Mouse (Mus musculus) heart, embryonic 11.5 days (tissue): ENCODE data around the gene Zfp868. TPM values are rescaled to one million over a fixed set of nuclear protein-coding genes. Genes with fewer than 3 reads are reported as not detected.
A peak's percentile ranks its signal among the peaks of the same experiment; 100 is the strongest.
"Not testable (repeated sequence)": the region's sequence is repeated elsewhere in the genome, so short reads cannot be mapped to it uniquely, and the experiment has no call there.

ENCODE experiments used
- ATAC-seq: fragments of 200-750 bp; cut with Nextera tagmentation; replicated peaks from 2 replicates; pipeline ENCODE4 v1.8.0; 2017; ENCODE audit warnings: moderate library complexity; ENCODE audit not compliant: insufficient number of reproducible peaks, low FRiP score, low TSS enrichment
- H3K27ac ChIP-seq: fragments of 300-500 bp; sonication (generic); 2 replicates; pipeline ENCODE4 v1.5.1; 2014; ENCODE audit warnings: mild to moderate bottlenecking, low read depth, low read length
- H3K27me3 ChIP-seq: fragments of 300-500 bp; sonication (generic); 2 replicates; pipeline ENCODE4 v1.6.1; 2014; ENCODE audit warnings: mild to moderate bottlenecking, low read length, mixed read lengths; ENCODE audit not compliant: control insufficient read depth, insufficient read depth
- H3K36me3 ChIP-seq: fragments of 300-500 bp; sonication (generic); 2 replicates; pipeline ENCODE4 v1.6.1; 2014; ENCODE audit warnings: mild to moderate bottlenecking, low read length, moderate library complexity, mixed read lengths; ENCODE audit not compliant: control insufficient read depth, insufficient read depth
- H3K4me1 ChIP-seq: fragments of 300-500 bp; sonication (generic); 2 replicates; pipeline ENCODE4 v1.6.1; 2014; ENCODE audit warnings: low read length; ENCODE audit not compliant: control insufficient read depth, insufficient read depth
- H3K4me2 ChIP-seq: fragments of 300-500 bp; sonication (generic); 2 replicates; pipeline ENCODE4 v1.6.1; 2014; ENCODE audit warnings: mild to moderate bottlenecking, moderate library complexity
- H3K4me3 ChIP-seq: fragments of 300-500 bp; sonication (generic); 2 replicates; pipeline ENCODE4 v1.5.1; 2014; ENCODE audit warnings: low read depth, low read length
- H3K9ac ChIP-seq: fragments of 300-500 bp; sonication (generic); 2 replicates; pipeline ENCODE4 v1.6.1; 2014; ENCODE audit warnings: mild to moderate bottlenecking, low read depth, low read length, moderate library complexity
- H3K9me3 ChIP-seq: fragments of 300-500 bp; sonication (generic); replicated peaks from 2 replicates; pipeline ENCODE4 v1.6.1; 2016; ENCODE audit warnings: low read length; ENCODE audit not compliant: control insufficient read depth
- WGBS: fragments of 180-500 bp; shearing (Covaris S2); extraction: QIAGEN DNeasy Blood & Tissue Kit; methylation state at CpG from one replicate; pipeline ENCODE4 v1.1.7; 2014; ENCODE audit not compliant: insufficient replicate concordance; 5-methylcytosine and 5-hydroxymethylcytosine counted together
- polyA plus RNA-seq: library from polyadenylated mRNA; unstranded; fragments of >200 nt; fragmentation: Nextera tagmentation; extraction: Ambion mirVana; gene quantifications from 2 replicates; pipeline ENCODE4 v1.2.1, GENCODE M21; 2014

The Zfp868 gene
- polyA plus RNA-seq, 1 experiment from 2014 or later: 13.8 TPM

- peak overlapping the region; percentile 52 for H3K4me3 ChIP-seq
- WGBS: 3% methylated on average over 54 of the region's 54 CpGs
- no peak for ATAC-seq
- no peaks in the 10 kb centered on the region for H3K36me3 ChIP-seq
- H3K9ac ChIP-seq: peak overlapping the region; percentile 81
- no peaks in the 10 kb centered on the region for H3K9me3 ChIP-seq
- H3K4me1 ChIP-seq: no peaks in the 10 kb centered on the region
- H3K27me3 ChIP-seq: no peaks in the 10 kb centered on the region
- no peak overlapping the region for H3K27ac ChIP-seq
- peak overlapping the region; percentile 80 for H3K4me2 ChIP-seq
Measured at GRCm38 (mm10) chr8:69584611-69585202, 40.6 kb downstream of the Zfp868 start.

- not testable (repeated sequence) for H3K36me3 ChIP-seq, H3K27ac ChIP-seq, H3K27me3 ChIP-seq, ATAC-seq, H3K9me3 ChIP-seq, H3K4me1 ChIP-seq
- WGBS: 20% methylated on average over 7 of the region's 7 CpGs
- peak overlapping the region; percentile 80 for H3K4me2 ChIP-seq
- H3K4me3 ChIP-seq: peak overlapping the region; percentile 52
- peak overlapping the region; percentile 81 for H3K9ac ChIP-seq
Measured at GRCm38 (mm10) chr8:69584201-69584600, 41.1 kb downstream of the Zfp868 start.

Other genes starting within 250 kb of the Zfp868 start
- not detected in 2 replicates for gene Gm9495, start 172.0 kb downstream of the Zfp868 start, polyA plus RNA-seq
- gene Gm7697, start 102.6 kb downstream of the Zfp868 start, polyA plus RNA-seq: not detected in 2 replicates
- gene Zfp964, start 28.9 kb upstream of the Zfp868 start, polyA plus RNA-seq: 1.4 and 1.6 TPM in 2 replicates
- 18.9 and 23.2 TPM in 2 replicates for gene Zfp869, start 85.2 kb upstream of the Zfp868 start, polyA plus RNA-seq
- 3.6 and 4.0 TPM in 2 replicates for gene Zfp963, start 124.4 kb upstream of the Zfp868 start, polyA plus RNA-seq
- gene Gm20422, start 149.3 kb upstream of the Zfp868 start, polyA plus RNA-seq: 1.8 TPM in 1 of 2 replicates, not detected in the other
- gene Atp13a1, start 165.6 kb upstream of the Zfp868 start, polyA plus RNA-seq: 25.6 and 30.9 TPM in 2 replicates
- gene Zfp866, start 165.6 kb upstream of the Zfp868 start, polyA plus RNA-seq: 19.1 and 20.0 TPM in 2 replicates
- 5.2 and 7.8 TPM in 2 replicates for gene Gmip, start 183.1 kb upstream of the Zfp868 start, polyA plus RNA-seq
- gene Lpar2, start 196.9 kb upstream of the Zfp868 start, polyA plus RNA-seq: 0.54 and 0.57 TPM in 2 replicates
- 4.0 and 6.0 TPM in 2 replicates for gene Pbx4, start 206.9 kb upstream of the Zfp868 start, polyA plus RNA-seq